Mouse (Mus musculus) cerebellum, adult 2 months (tissue): ENCODE results near the gene Irs2. TPM values are rescaled to one million over a fixed set of nuclear protein-coding genes. Genes with fewer than 3 reads are reported as not detected.

ENCODE experiments used
- DNase-seq, 2 experiments: peaks; one replicate each; pipeline ENCODE4 v3.0.0; 2021
- H3K27ac ChIP-seq: fragments of 200-500 bp; 2 replicates; pipeline ENCODE4 v1.5.1; 2012; ENCODE audit warnings: low read length, control low read depth, inconsistent platforms; ENCODE audit not compliant: insufficient read depth
- H3K27me3 ChIP-seq: fragments of 200-500 bp; 2 replicates; pipeline ENCODE4 v1.6.1; 2012; ENCODE audit warnings: inconsistent platforms, mild to moderate bottlenecking, low read length, moderate library complexity; ENCODE audit not compliant: control insufficient read depth, insufficient read depth
- H3K4me1 ChIP-seq: fragments of 200-500 bp; 2 replicates; pipeline ENCODE4 v1.6.1; 2011; ENCODE audit warnings: low read length; ENCODE audit not compliant: control insufficient read depth, insufficient read depth
- H3K4me3 ChIP-seq: fragments of 200-500 bp; replicated peaks from 2 replicates; pipeline ENCODE3; 2011; ENCODE audit warnings: mild to moderate bottlenecking, low read depth, low read length, control low read depth; ENCODE audit not compliant: insufficient read depth
- CTCF ChIP-seq: fragments of 200-500 bp; IDR thresholded peaks from 2 replicates; pipeline ENCODE4 v1.5.1; 2011; ENCODE audit warnings: low read depth, mild to moderate bottlenecking, control low read depth, low read length, moderate library complexity, borderline replicate concordance; ENCODE audit not compliant: insufficient read depth
- POLR2A ChIP-seq: fragments of 200-500 bp; IDR thresholded peaks from 2 replicates; pipeline ENCODE4 v1.6.1; 2011; ENCODE audit warnings: low read length, control low read depth, borderline replicate concordance; ENCODE audit not compliant: insufficient read depth
- WGBS: fragments of 180-500 bp; shearing (Covaris S2); methylation state at CpG from one replicate; pipeline ENCODE4 v1.1.7; 2018; 5-methylcytosine and 5-hydroxymethylcytosine counted together
- polyA plus RNA-seq: library from polyadenylated mRNA; depleted of rRNA; stranded (reverse); fragments of >200 nt; gene quantifications from 2 replicates; pipeline ENCODE4 v1.2.3, GENCODE M21; 2012

The Irs2 gene
- polyA plus RNA-seq, 1 experiment: 26.2 TPM

DNA sequence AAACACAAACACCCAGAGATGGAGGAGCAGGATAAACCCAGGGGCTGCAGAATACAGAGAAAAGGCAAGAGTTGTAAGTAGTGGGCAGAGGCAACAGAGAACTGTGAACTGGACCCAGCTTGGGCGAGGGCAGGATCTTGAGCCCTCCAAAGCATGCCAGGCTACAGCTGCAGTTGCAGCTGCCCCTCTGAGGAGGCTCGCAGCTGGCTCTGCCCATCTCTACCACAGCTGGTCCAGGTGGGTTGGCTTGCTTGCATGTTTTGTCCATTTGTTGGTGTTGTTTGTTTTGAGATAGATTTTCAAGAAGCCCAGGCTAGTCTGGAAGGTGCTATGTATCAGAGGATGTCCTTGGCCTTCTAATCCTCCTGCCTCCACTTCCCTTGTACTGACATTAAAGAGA is 56.0 kb downstream of the Irs2 start:
- whole genome bisulfite sequencing: 90% methylated on average over 2 of the region's 2 CpGs

DNA sequence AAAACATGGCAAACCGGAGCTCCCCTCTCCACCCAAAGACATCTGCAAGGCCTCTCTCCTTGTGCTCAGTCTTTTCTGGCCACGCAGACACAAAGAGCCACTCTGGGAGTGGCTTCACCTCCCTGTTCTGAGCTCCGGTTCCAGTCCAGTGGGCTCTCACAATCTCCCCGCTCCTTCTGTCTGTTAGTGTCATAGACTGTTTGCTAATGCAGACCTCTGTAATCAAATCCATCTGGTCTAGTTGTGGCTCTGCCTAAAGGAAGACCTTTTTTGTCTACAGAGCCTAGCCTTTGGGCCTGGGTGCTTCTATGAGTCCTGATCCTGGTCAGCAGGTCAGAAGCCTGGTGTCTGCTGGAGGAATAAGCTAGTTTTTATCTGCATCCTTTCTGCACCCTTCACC is 56.7 kb downstream of the Irs2 start:
- Histone ChIP-seq H3K27ac (no peak overlapping the region), H3K4me1 (peaks cover 7% of the 10 kb centered on the region), H3K4me3 (no peak overlapping the region), H3K27me3 (no peaks in the 10 kb centered on the region)
- 97% methylated on average over 4 of the region's 4 CpGs for WGBS
- TF ChIP-seq POLR2A: no peak
- TF ChIP-seq CTCF: no peak
- no peak for DNase-seq

More for the DNA sequence above, 56.0 kb downstream of the Irs2 start:
- no peak for DNase-seq
- TF ChIP-seq POLR2A (no peak), CTCF (no peak)
- Histone ChIP-seq H3K27ac (no peak overlapping the region), H3K4me3 (no peak overlapping the region), H3K4me1 (peaks cover 7% of the 10 kb centered on the region), H3K27me3 (no peaks in the 10 kb centered on the region)

DNA sequence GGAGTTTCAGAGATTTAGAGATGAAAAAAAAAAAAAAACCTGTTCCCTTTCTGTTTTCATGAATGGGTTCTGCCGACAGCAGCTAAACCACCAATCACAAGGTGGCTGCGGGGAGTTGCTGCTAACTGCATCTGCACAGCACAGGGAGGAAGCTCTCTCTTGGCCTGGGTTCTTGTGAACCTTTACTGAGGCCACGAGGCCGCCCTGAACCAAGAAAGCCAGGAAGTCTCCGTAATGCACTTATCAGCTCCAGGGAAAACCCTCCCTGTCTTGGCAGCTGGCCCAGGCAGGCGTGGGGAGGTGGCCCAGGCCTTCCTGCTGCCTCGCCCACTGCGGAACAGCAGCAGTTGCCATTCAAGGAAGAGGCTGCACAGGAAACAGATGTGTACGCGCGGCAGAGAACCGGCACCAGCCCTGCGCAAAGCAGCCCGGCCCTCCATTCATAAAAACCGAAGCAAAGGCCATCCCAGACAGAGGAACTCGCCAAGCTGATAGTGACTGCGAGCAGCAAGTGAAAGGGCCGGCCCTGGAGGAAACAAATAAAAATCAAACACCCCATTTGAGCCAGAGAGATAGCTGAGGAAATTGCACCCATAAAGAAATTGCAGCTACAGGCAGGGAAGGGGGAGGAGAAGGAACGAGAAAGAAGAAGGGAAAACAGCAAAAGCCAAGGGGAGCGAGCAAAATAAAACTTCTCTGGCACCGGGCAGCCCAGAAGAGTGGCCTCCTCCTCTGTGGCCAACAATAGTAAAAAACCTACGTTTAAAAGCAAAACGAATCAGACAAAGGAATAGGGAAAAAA is 62.1 kb downstream of the Irs2 start:
- peak; percentile 32 to 33 for DNase-seq
- Histone ChIP-seq H3K27ac (no peak overlapping the region), H3K4me1 (peaks cover 4% of the 10 kb centered on the region), H3K4me3 (no peak overlapping the region), H3K27me3 (no peaks in the 10 kb centered on the region; the same call in 1 of the 2 replicates)
- TF ChIP-seq POLR2A (no peak), CTCF (no peak)
- WGBS: 13% methylated on average over 23 of the region's 23 CpGs

DNA sequence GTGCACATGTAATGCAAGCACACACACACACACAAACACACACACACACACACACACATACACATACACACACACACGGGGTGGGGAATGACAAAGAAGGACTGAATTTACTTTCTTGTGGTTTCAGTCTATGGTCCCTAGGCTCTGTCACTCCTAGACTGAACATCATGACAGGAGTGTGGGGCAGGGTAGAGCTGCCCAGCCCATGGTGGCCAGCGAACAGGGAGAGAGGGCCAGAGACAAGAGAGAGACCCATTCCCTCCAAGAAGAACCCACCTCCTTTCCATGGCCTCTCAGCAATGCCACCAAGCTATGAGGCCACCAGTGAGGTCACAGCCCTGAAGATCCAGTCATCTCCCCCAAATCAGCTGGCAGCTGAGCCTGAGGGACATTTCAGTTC is 62.8 kb downstream of the Irs2 start:
- no peak overlapping the region for H3K27ac ChIP-seq
- 94% methylated on average over 2 of the region's 2 CpGs for WGBS
- peaks cover 4% of the 10 kb centered on the region for H3K4me1 ChIP-seq
- TF ChIP-seq POLR2A (no peak), CTCF (no peak)
- no peaks in the 10 kb centered on the region; the same call in 1 of the 2 replicates for H3K27me3 ChIP-seq
- no peak overlapping the region for H3K4me3 ChIP-seq
- DNase-seq: no peak

DNA sequence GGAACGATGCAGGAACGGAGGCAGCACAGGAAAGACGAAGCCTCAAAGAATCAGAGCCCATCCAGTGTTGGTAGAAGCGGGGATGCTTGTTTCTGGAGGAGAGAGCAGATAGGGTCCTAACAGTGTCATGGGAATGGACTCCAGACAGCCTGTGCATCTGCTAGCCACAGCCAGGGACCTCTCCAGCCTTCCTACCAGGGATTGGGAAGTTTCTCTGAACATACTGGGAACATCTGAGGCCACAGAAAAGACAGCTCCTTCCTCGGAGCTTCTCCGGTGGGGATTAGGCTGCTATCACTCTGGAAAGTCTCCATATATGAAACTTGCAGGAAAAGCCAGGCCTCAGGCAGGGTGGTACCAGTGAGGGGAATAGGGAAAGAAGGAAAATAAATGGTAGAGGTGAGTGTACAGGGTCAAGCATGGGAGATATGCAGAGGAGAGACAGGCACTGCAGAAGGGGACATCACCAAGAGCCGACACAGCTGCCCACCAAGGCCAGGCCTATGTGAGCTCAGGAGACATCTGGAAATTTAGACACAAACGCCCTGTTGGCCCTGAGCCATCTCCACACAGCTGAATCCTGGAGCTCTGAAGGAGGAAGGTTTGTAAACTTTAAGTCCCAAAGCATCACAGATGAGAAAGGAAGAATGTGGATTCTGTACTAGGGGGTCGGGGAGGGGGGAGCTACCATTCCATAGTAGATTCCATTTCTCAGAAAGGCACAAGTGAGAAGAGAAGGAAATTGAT is 64.8 kb downstream of the Irs2 start:
- no peaks in the 10 kb centered on the region; the same call in 1 of the 2 replicates for H3K27me3 ChIP-seq
- no peak overlapping the region for H3K4me3 ChIP-seq
- H3K4me1 ChIP-seq: peaks cover 4% of the 10 kb centered on the region
- no peak overlapping the region for H3K27ac ChIP-seq
- TF ChIP-seq POLR2A (no peak), CTCF (no peak)
- WGBS: 77% methylated on average over 9 of the region's 9 CpGs
- DNase-seq: no peak

DNA sequence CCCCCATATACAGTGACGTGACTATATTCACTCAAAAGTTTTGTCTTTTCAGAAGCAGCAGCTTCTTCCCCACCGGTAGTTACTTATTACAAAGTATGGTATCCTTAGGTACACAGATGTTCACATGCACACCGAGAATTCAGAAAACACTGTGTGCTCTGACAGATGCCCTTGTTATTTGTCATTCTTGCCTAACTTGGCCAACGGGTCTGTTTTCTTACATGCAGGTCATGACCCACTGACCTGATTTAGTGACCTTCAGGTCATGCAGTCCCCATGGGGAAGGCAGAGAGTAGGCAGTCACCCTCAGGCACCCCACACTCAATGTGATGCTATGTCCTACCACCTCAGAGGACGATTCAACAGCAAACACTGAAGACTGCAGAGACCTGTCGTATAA is 68.4 kb downstream of the Irs2 start:
- no peak for DNase-seq
- no peak overlapping the region for H3K27ac ChIP-seq
- TF ChIP-seq CTCF: no peak
- no peak for TF ChIP-seq POLR2A
- WGBS: 70% methylated on average over 6 of the region's 6 CpGs
- H3K4me1 ChIP-seq: no peaks in the 10 kb centered on the region
- H3K27me3 ChIP-seq: no peaks in the 10 kb centered on the region
- H3K4me3 ChIP-seq: no peak overlapping the region

DNA sequence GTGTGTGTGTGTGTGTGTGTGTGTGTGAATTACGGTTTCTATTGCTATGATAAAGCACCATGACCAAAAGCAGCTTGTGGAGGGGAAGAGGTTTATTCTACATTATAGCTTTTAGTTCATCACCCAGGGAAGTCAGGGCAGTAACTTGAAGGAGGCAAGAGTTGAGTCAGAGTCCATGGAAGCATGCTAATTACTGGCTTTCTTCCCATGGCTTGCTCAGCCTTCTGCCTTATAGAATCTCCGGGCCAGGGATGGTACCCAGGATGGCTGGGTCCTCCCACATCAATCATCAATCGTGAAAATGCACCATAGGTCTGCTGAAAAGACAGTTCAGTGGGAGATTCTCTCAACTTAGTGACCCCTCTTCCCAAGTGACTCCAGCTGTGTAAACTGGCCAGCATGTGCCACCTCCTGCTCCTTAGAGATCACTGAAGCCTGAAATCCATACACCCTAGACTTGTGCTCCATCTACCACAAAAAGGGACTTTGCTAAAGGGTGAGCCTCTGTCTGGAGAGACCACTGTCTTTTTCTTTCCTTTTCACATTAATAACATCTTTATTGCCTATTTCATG is 69.0 kb downstream of the Irs2 start:
- WGBS: 41% methylated on average over 3 of the region's 3 CpGs
- Histone ChIP-seq H3K27me3 (no peaks in the 10 kb centered on the region), H3K27ac (no peak overlapping the region), H3K4me3 (no peak overlapping the region), H3K4me1 (no peaks in the 10 kb centered on the region)
- DNase-seq: no peak
- TF ChIP-seq POLR2A (no peak), CTCF (no peak)

DNA sequence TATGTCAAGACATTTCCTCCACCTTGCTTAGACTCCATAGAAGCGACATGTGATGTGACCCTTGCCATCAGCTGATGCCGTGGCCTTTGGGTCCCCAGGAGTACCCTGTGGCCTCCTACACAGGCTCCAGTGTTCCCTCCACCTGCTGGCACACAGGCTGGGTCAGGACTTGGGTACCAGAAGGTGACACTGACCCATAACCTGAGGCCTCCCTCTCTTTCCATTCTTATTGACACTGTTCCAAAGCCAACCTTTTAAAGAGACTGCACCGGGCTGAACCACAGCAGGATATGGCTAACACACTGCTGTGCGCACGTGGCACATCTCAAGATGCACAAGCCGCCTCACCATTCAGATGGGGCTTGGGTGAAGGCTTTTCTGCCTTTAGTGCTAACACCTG is 70.0 kb downstream of the Irs2 start:
- Histone ChIP-seq H3K27me3 (no peaks in the 10 kb centered on the region), H3K4me1 (no peaks in the 10 kb centered on the region), H3K4me3 (no peak overlapping the region), H3K27ac (no peak overlapping the region)
- DNase-seq: no peak
- 67% methylated on average over 6 of the region's 6 CpGs for WGBS
- TF ChIP-seq POLR2A: no peak
- TF ChIP-seq CTCF: no peak
